Mouse (Mus musculus) hindbrain, embryonic 15.5 days (tissue): ENCODE measurements around the gene Dscam. TPM values are rescaled to one million over a fixed set of nuclear protein-coding genes. Genes with fewer than 3 reads are reported as not detected.

ENCODE experiments used
- ATAC-seq: fragments of 200-750 bp; cut with Nextera tagmentation; 2 replicates; pipeline ENCODE4 v1.8.0; 2017; ENCODE audit warnings: low read depth, moderate number of reproducible peaks, moderate TSS enrichment; ENCODE audit not compliant: low FRiP score
- H3K27ac ChIP-seq: fragments of 300-500 bp; sonication (generic); replicated peaks from 2 replicates; pipeline ENCODE4 v1.5.1; 2015; ENCODE audit warnings: mild to moderate bottlenecking, inconsistent platforms
- H3K27me3 ChIP-seq: fragments of 300-500 bp; sonication (generic); 2 replicates; pipeline ENCODE4 v1.6.1; 2015; ENCODE audit warnings: control low read depth, inconsistent platforms
- H3K36me3 ChIP-seq: fragments of 300-500 bp; sonication (generic); 2 replicates; pipeline ENCODE4 v1.6.1; 2015; ENCODE audit warnings: control low read depth, inconsistent platforms
- H3K4me1 ChIP-seq: fragments of 300-500 bp; sonication (generic); replicated peaks from 2 replicates; pipeline ENCODE4 v1.6.1; 2015; ENCODE audit warnings: control low read depth, inconsistent platforms
- H3K4me2 ChIP-seq: fragments of 300-500 bp; sonication (generic); 2 replicates; pipeline ENCODE4 v1.6.1; 2015; ENCODE audit warnings: moderate library complexity, mild to moderate bottlenecking, inconsistent platforms
- H3K4me3 ChIP-seq: fragments of 300-500 bp; sonication (generic); 2 replicates; pipeline ENCODE4 v1.5.1; 2015; ENCODE audit warnings: mild to moderate bottlenecking, inconsistent platforms
- H3K9ac ChIP-seq: fragments of 300-500 bp; sonication (generic); 2 replicates; pipeline ENCODE4 v1.6.1; 2015; ENCODE audit warnings: inconsistent platforms
- H3K9me3 ChIP-seq: fragments of 300-500 bp; sonication (generic); 2 replicates; pipeline ENCODE4 v1.6.1; 2016; ENCODE audit warnings: control low read depth, inconsistent platforms
- WGBS: fragments of 180-500 bp; shearing (Covaris S2); methylation state at CpG from one replicate; pipeline ENCODE4 v1.1.7; 2015; 5-methylcytosine and 5-hydroxymethylcytosine counted together
- polyA plus RNA-seq: library from polyadenylated mRNA; unstranded; fragments of >200 nt; fragmentation: Nextera tagmentation; extraction: Ambion mirVana; gene quantifications from 2 replicates; pipeline ENCODE4 v1.2.1, GENCODE M21; 2015

The Dscam gene
- polyA plus RNA-seq, 1 experiment from 2014 or later, result 15.1 TPM

GRCm38 (mm10) chr16:96723066-96723669 is 447.4 kb downstream of the Dscam start:
- 80% methylated on average over 2 of the region's 2 CpGs for WGBS
- H3K27me3 ChIP-seq, result no peaks in the 10 kb centered on the region
- peaks cover 44% of the 10 kb centered on the region for H3K4me1 ChIP-seq
- H3K4me3 ChIP-seq, result no peak overlapping the region
- no peak overlapping the region for H3K27ac ChIP-seq
- no peaks in the 10 kb centered on the region for H3K36me3 ChIP-seq
- H3K4me2 ChIP-seq, result no peak overlapping the region
- no peaks in the 10 kb centered on the region for H3K9me3 ChIP-seq
- peak; percentile 31; the same call in 1 of the 2 replicates for ATAC-seq
- no peak overlapping the region for H3K9ac ChIP-seq

GRCm38 (mm10) chr16:96722135-96722534 is 448.4 kb downstream of the Dscam start:
- Histone ChIP-seq H3K4me1 (peaks cover 39% of the 10 kb centered on the region), H3K4me3 (no peak overlapping the region), H3K4me2 (no peak overlapping the region), H3K9ac (no peak overlapping the region), H3K27ac (0 out of 2 replicates have a peak overlapping the region, but pooled peaks have one; percentile 60), H3K9me3 (no peaks in the 10 kb centered on the region), H3K27me3 (no peaks in the 10 kb centered on the region), H3K36me3 (no peaks in the 10 kb centered on the region)
- 77% methylated on average over 3 of the region's 3 CpGs for WGBS
- no peak for ATAC-seq

GRCm38 (mm10) chr16:96721241-96721640 is 449.3 kb downstream of the Dscam start:
- Histone ChIP-seq H3K36me3 (no peaks in the 10 kb centered on the region), H3K4me3 (no peak overlapping the region), H3K27ac (peak overlapping the region; percentile 60), H3K4me1 (peaks cover 35% of the 10 kb centered on the region), H3K9ac (no peak overlapping the region), H3K4me2 (no peak overlapping the region), H3K27me3 (no peaks in the 10 kb centered on the region), H3K9me3 (no peaks in the 10 kb centered on the region)
- no peak for ATAC-seq
- WGBS, result 50% methylated on average over 9 of the region's 9 CpGs

GRCm38 (mm10) chr16:96720666-96721065 is 449.9 kb downstream of the Dscam start:
- Histone ChIP-seq H3K36me3 (no peaks in the 10 kb centered on the region), H3K27ac (peak overlapping the region; percentile 60), H3K9ac (no peak overlapping the region), H3K9me3 (no peaks in the 10 kb centered on the region), H3K4me3 (no peak overlapping the region), H3K4me1 (peaks cover 29% of the 10 kb centered on the region), H3K4me2 (no peak overlapping the region), H3K27me3 (no peaks in the 10 kb centered on the region)
- ATAC-seq, result no peak
- 64% methylated on average over 5 of the region's 5 CpGs for WGBS

- no peak overlapping the region for H3K4me2 ChIP-seq
- H3K9ac ChIP-seq, result no peak overlapping the region
- ATAC-seq, result no peak
- no peak overlapping the region for H3K27ac ChIP-seq
- no peak overlapping the region for H3K4me3 ChIP-seq
- peaks cover 13% of the 10 kb centered on the region for H3K4me1 ChIP-seq
- H3K9me3 ChIP-seq, result no peaks in the 10 kb centered on the region
- WGBS, result 7% methylated on average over 2 of the region's 2 CpGs
- no peaks in the 10 kb centered on the region for H3K27me3 ChIP-seq
- peaks cover 6% of the 10 kb centered on the region; the same call in 1 of the 2 replicates for H3K36me3 ChIP-seq
Measured at GRCm38 (mm10) chr16:96718221-96718620, 452.3 kb downstream of the Dscam start.

- Histone ChIP-seq H3K9me3 (no peaks in the 10 kb centered on the region), H3K4me1 (peaks cover 10% of the 10 kb centered on the region), H3K27ac (no peak overlapping the region), H3K36me3 (peaks cover 6% of the 10 kb centered on the region; the same call in 1 of the 2 replicates), H3K4me2 (no peak overlapping the region), H3K4me3 (no peak overlapping the region), H3K27me3 (no peaks in the 10 kb centered on the region), H3K9ac (no peak overlapping the region)
- 96% methylated on average over 2 of the region's 2 CpGs for WGBS
- ATAC-seq, result no peak
Measured at GRCm38 (mm10) chr16:96716633-96717032, 453.9 kb downstream of the Dscam start.

GRCm38 (mm10) chr16:96711935-96712334 is 458.6 kb downstream of the Dscam start:
- H3K27ac ChIP-seq, result no peak overlapping the region
- no peak overlapping the region for H3K4me2 ChIP-seq
- WGBS, result 64% methylated on average over 4 of the region's 4 CpGs
- ATAC-seq, result no peak
- no peaks in the 10 kb centered on the region for H3K9me3 ChIP-seq
- no peaks in the 10 kb centered on the region for H3K4me1 ChIP-seq
- H3K9ac ChIP-seq, result no peak overlapping the region
- no peaks in the 10 kb centered on the region for H3K27me3 ChIP-seq
- H3K36me3 ChIP-seq, result peaks cover 14% of the 10 kb centered on the region
- no peak overlapping the region for H3K4me3 ChIP-seq

- no peaks in the 10 kb centered on the region for H3K9me3 ChIP-seq
- H3K27ac ChIP-seq, result no peak overlapping the region
- H3K4me2 ChIP-seq, result no peak overlapping the region
- no peak overlapping the region for H3K9ac ChIP-seq
- H3K27me3 ChIP-seq, result no peaks in the 10 kb centered on the region
- H3K4me1 ChIP-seq, result peaks cover 4% of the 10 kb centered on the region; the same call in 1 of the 2 replicates
- no peak overlapping the region for H3K4me3 ChIP-seq
- no peaks in the 10 kb centered on the region for H3K36me3 ChIP-seq
- no peak for ATAC-seq
- 81% methylated on average over 3 of the region's 3 CpGs for WGBS
Measured at GRCm38 (mm10) chr16:96700551-96700950, 470.0 kb downstream of the Dscam start.

GRCm38 (mm10) chr16:96695882-96696281 is 474.7 kb downstream of the Dscam start:
- Histone ChIP-seq H3K27ac (no peak overlapping the region), H3K4me2 (no peak overlapping the region), H3K9ac (no peak overlapping the region), H3K9me3 (no peaks in the 10 kb centered on the region), H3K4me3 (no peak overlapping the region), H3K4me1 (peaks cover 4% of the 10 kb centered on the region; the same call in 1 of the 2 replicates), H3K27me3 (no peaks in the 10 kb centered on the region), H3K36me3 (no peaks in the 10 kb centered on the region)
- no peak for ATAC-seq
- WGBS, result 50% methylated on average over 4 of the region's 4 CpGs

GRCm38 (mm10) chr16:96691576-96691975 is 479.0 kb downstream of the Dscam start:
- Histone ChIP-seq H3K9ac (no peak overlapping the region), H3K27ac (no peak overlapping the region), H3K4me1 (peaks cover 2% of the 10 kb centered on the region; the same call in 1 of the 2 replicates), H3K9me3 (no peaks in the 10 kb centered on the region), H3K4me2 (no peak overlapping the region), H3K36me3 (no peaks in the 10 kb centered on the region), H3K4me3 (no peak overlapping the region), H3K27me3 (no peaks in the 10 kb centered on the region)
- 92% methylated on average over 6 of the region's 6 CpGs for WGBS
- ATAC-seq, result no peak

GRCm38 (mm10) chr16:96690052-96690451 is 480.5 kb downstream of the Dscam start:
- Histone ChIP-seq H3K4me2 (no peak overlapping the region), H3K27ac (no peak overlapping the region), H3K36me3 (no peaks in the 10 kb centered on the region), H3K4me3 (no peak overlapping the region), H3K9ac (no peak overlapping the region), H3K9me3 (no peaks in the 10 kb centered on the region), H3K4me1 (no peaks in the 10 kb centered on the region), H3K27me3 (no peaks in the 10 kb centered on the region)
- no peak for ATAC-seq
- 5% methylated on average over 1 of the region's 2 CpGs for WGBS

GRCm38 (mm10) chr16:96689419-96689818 is 481.1 kb downstream of the Dscam start:
- H3K27me3 ChIP-seq, result no peaks in the 10 kb centered on the region
- no peak overlapping the region for H3K4me2 ChIP-seq
- H3K9ac ChIP-seq, result no peak overlapping the region
- 36% methylated on average over 1 of the region's 1 CpGs for WGBS
- ATAC-seq, result no peak
- H3K27ac ChIP-seq, result no peak overlapping the region
- H3K4me3 ChIP-seq, result no peak overlapping the region
- H3K36me3 ChIP-seq, result no peaks in the 10 kb centered on the region
- H3K4me1 ChIP-seq, result no peaks in the 10 kb centered on the region
- H3K9me3 ChIP-seq, result no peaks in the 10 kb centered on the region

GRCm38 (mm10) chr16:96685065-96685464 is 485.5 kb downstream of the Dscam start:
- no peak overlapping the region for H3K4me3 ChIP-seq
- H3K27ac ChIP-seq, result no peak overlapping the region
- H3K27me3 ChIP-seq, result no peaks in the 10 kb centered on the region
- H3K9me3 ChIP-seq, result no peaks in the 10 kb centered on the region
- WGBS, result 93% methylated on average over 14 of the region's 14 CpGs
- H3K4me2 ChIP-seq, result no peak overlapping the region
- no peak for ATAC-seq
- H3K4me1 ChIP-seq, result no peaks in the 10 kb centered on the region
- H3K36me3 ChIP-seq, result peaks cover 9% of the 10 kb centered on the region
- H3K9ac ChIP-seq, result no peak overlapping the region
